Mouse (Mus musculus) liver, embryonic 14.5 days (tissue): ENCODE measurements around the gene Atic. TPM values are rescaled to one million over a fixed set of nuclear protein-coding genes. Genes with fewer than 3 reads are reported as not detected.
A peak's percentile ranks its signal among the peaks of the same experiment; 100 is the strongest.

Experiments used
- ATAC-seq: fragments of 200-750 bp; cut with Nextera tagmentation; 2 replicates; pipeline ENCODE4 v1.8.0; 2017; ENCODE audit warnings: moderate number of reproducible peaks, mild to moderate bottlenecking, moderate library complexity; ENCODE audit not compliant: insufficient read depth
- DNase-seq, 3 experiments: peaks; one replicate each; pipeline ENCODE4 v3.0.0-alpha.2; 2012 to 2013; ENCODE audit warnings: low read depth in 3 of 3, low spot score in 3 of 3
- H3K27ac ChIP-seq: fragments of 300-500 bp; sonication (generic); 2 replicates; pipeline ENCODE4 v1.5.1; 2014; ENCODE audit warnings: moderate library complexity, mild to moderate bottlenecking, control low read depth, inconsistent platforms
- H3K27me3 ChIP-seq: fragments of 300-500 bp; sonication (generic); 2 replicates; pipeline ENCODE4 v1.6.1; 2014; ENCODE audit warnings: mild to moderate bottlenecking, low read length, moderate library complexity; ENCODE audit not compliant: control insufficient read depth, insufficient read depth
- H3K36me3 ChIP-seq: fragments of 300-500 bp; sonication (generic); replicated peaks from 2 replicates; pipeline ENCODE4 v1.6.1; 2014; ENCODE audit warnings: low read depth; ENCODE audit not compliant: control insufficient read depth, insufficient read depth
- H3K4me1 ChIP-seq, 2 experiments: fragments of 200-500 bp in 1 of 2; fragments of 300-500 bp in 1 of 2; sonication (generic) in 1 of 2; replicated peaks; 2 replicates each; pipeline ENCODE4 v1.6.1; 2012 to 2014; ENCODE audit warnings: antibody characterized with exemption in 1 of 2, inconsistent platforms in 1 of 2, low read length in 1 of 2; ENCODE audit not compliant: control insufficient read depth in 2 of 2, insufficient read depth in 2 of 2
- H3K4me2 ChIP-seq: fragments of 300-500 bp; sonication (generic); 2 replicates; pipeline ENCODE4 v1.6.1; 2014; ENCODE audit warnings: low read depth, mild to moderate bottlenecking, control low read depth, moderate library complexity
- H3K4me3 ChIP-seq, 2 experiments: fragments of 200-500 bp in 1 of 2; fragments of 300-500 bp in 1 of 2; sonication (generic) in 1 of 2; 2 replicates each; pipeline ENCODE4 v1.5.1; 2012 to 2014; ENCODE audit warnings: low read depth in 2 of 2, low read length in 2 of 2, mild to moderate bottlenecking in 2 of 2, control low read depth in 1 of 2, inconsistent platforms in 1 of 2, moderate library complexity in 1 of 2; ENCODE audit not compliant: insufficient read depth in 1 of 2
- H3K9ac ChIP-seq: fragments of 300-500 bp; sonication (generic); replicated peaks from 2 replicates; pipeline ENCODE4 v1.6.1; 2014; ENCODE audit warnings: mild to moderate bottlenecking, control low read depth, moderate library complexity
- H3K9me3 ChIP-seq: fragments of 300-500 bp; sonication (generic); 2 replicates; pipeline ENCODE4 v1.6.1; 2016; ENCODE audit warnings: low read length, mixed read lengths; ENCODE audit not compliant: control insufficient read depth
- CTCF ChIP-seq: IDR thresholded peaks from 2 replicates; pipeline ENCODE4 v1.5.1; 2016; ENCODE audit warnings: antibody characterized with exemption, low read depth, control low read depth
- EP300 ChIP-seq: IDR thresholded peaks from 2 replicates; pipeline ENCODE4 v1.6.1; 2016; ENCODE audit warnings: antibody characterized with exemption, low read depth
- WGBS: fragments of 180-500 bp; shearing (Covaris S2); extraction: QIAGEN DNeasy Blood & Tissue Kit; methylation state at CpG from one replicate; pipeline ENCODE4 v1.1.7; 2014; ENCODE audit not compliant: insufficient replicate concordance; 5-methylcytosine and 5-hydroxymethylcytosine counted together
- polyA plus RNA-seq, 2 experiments: library from polyadenylated mRNA; depleted of rRNA in 1 of 2; stranded (reverse) in 1 of 2; unstranded in 1 of 2; fragments of >200 nt; fragmentation: Nextera tagmentation in 1 of 2; extraction: Ambion mirVana in 1 of 2; gene quantifications; 2 replicates each; pipeline versions ENCODE4 v1.2.1 to v1.2.3; 2012 to 2014

Gene Atic
- polyA plus RNA-seq, 2 experiments, result 35.9 to 36.5 TPM

DNA sequence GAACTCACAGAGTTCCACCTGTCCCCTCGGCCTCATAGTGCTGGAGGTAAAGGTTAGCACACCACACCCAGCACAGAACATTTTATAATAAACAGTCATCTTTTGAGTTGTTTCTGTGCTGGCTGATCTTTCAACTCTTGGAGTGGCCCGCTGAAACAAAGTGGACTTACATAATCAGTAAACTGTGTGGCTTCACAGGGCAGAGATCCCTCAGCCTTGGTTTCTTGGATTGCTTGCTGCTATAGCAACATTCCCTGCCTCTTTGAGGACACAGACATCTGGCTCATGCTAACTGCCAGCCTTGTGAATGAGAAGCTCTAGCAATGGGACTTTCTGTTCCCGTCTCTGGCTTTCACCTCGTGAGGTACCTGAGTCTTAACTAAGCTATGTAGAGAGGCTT, 22.6 kb downstream of the Atic start:
- Histone ChIP-seq H3K4me2 (no peak overlapping the region), H3K36me3 (peaks cover 27% of the 10 kb centered on the region), H3K4me1 (no peaks in the 10 kb centered on the region), H3K27me3 (no peaks in the 10 kb centered on the region), H3K9ac (no peak overlapping the region), H3K27ac (no peak overlapping the region), H3K9me3 (no peaks in the 10 kb centered on the region), H3K4me3 (no peak overlapping the region)
- no peak for DNase-seq
- no peak for TF ChIP-seq CTCF
- no peak for TF ChIP-seq EP300
- ATAC-seq, result no peak
- 63% methylated on average over 4 of the region's 4 CpGs for WGBS

DNA sequence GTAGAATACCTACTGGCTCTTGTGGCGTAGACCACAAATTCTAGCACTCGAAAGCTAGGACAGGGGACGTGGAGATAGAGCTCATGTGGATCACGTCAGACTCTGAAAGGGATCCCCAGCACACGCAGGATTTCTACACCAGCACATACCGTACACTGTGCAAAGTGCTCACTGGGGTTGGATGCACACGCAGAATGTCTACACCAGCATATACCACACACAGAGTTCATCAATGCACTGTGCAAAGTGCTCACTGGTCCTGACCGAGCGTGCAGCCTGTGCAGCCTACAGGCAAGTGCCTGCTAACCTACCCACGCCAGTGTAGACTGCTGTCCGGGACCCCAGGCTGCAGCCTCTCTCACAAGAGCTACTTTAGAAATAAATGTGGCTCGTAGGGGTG, 23.5 kb downstream of the Atic start:
- Histone ChIP-seq H3K27ac (no peak overlapping the region), H3K4me2 (no peak overlapping the region), H3K9ac (no peak overlapping the region), H3K27me3 (no peaks in the 10 kb centered on the region), H3K9me3 (no peaks in the 10 kb centered on the region), H3K36me3 (peaks cover 27% of the 10 kb centered on the region), H3K4me1 (no peaks in the 10 kb centered on the region), H3K4me3 (no peak overlapping the region)
- 81% methylated on average over 12 of the region's 12 CpGs for WGBS
- ATAC-seq (no peak), DNase-seq (no peak)
- TF ChIP-seq EP300 (no peak), CTCF (no peak)

DNA sequence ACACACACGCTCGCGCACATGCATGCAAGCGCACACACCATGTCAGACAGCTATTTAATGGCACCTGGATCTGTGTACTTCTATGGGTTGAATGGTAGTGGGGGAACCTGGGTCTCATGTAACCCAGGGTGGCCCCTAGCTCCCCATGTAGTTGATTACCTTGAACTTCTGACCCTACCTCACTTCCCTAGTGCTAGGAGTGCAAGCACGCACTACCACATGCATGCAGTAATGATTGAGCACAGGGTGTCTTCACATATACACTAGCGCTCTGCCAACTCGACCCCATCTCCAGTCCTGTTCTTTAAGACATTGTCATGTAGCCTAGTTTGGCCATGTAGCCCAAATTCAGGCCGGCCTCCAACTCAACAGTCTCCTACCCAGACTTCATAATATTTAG, 26.4 kb downstream of the Atic start:
- no peak overlapping the region for H3K9ac ChIP-seq
- H3K27ac ChIP-seq, result no peak overlapping the region
- no peaks in the 10 kb centered on the region for H3K27me3 ChIP-seq
- ATAC-seq, result 0 out of 2 replicates have a peak, but pooled peaks have one; percentile 15
- H3K9me3 ChIP-seq, result no peaks in the 10 kb centered on the region
- TF ChIP-seq EP300, result no peak
- TF ChIP-seq CTCF, result no peak
- H3K4me2 ChIP-seq, result no peak overlapping the region
- no peak for DNase-seq
- H3K4me1 ChIP-seq, result no peaks in the 10 kb centered on the region
- 82% methylated on average over 8 of the region's 8 CpGs for WGBS
- peaks cover 4% of the 10 kb centered on the region; the same call in 1 of the 2 replicates for H3K36me3 ChIP-seq
- no peak overlapping the region for H3K4me3 ChIP-seq

DNA sequence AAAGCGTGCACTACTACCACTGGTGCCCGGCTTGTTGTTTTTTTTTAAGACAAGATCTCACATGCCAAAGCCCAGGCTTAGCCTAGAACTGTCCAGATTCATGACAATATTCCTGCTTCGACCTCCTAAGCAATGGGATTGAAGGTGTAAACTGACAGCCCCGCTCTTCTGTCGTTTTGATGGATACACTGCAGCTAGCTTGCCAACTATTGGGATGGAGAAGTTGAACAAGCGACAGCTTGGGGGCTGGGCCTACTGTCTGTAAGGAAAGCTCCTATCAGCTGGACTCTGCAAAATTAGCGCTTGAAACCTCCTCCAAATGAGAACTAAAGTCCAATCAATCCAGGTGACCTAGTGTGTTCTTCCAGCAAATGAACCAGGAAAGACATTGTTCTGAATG, 26.9 kb downstream of the Atic start:
- no peaks in the 10 kb centered on the region for H3K9me3 ChIP-seq
- no peak overlapping the region for H3K27ac ChIP-seq
- no peaks in the 10 kb centered on the region for H3K27me3 ChIP-seq
- TF ChIP-seq EP300, result no peak
- no peak for TF ChIP-seq CTCF
- no peak overlapping the region for H3K4me3 ChIP-seq
- no peak for ATAC-seq
- H3K4me1 ChIP-seq, result no peaks in the 10 kb centered on the region
- H3K4me2 ChIP-seq, result no peak overlapping the region
- 69% methylated on average over 7 of the region's 7 CpGs for WGBS
- no peak overlapping the region for H3K9ac ChIP-seq
- H3K36me3 ChIP-seq, result peaks cover 3% of the 10 kb centered on the region; the same call in 1 of the 2 replicates
- DNase-seq, result no peak

DNA sequence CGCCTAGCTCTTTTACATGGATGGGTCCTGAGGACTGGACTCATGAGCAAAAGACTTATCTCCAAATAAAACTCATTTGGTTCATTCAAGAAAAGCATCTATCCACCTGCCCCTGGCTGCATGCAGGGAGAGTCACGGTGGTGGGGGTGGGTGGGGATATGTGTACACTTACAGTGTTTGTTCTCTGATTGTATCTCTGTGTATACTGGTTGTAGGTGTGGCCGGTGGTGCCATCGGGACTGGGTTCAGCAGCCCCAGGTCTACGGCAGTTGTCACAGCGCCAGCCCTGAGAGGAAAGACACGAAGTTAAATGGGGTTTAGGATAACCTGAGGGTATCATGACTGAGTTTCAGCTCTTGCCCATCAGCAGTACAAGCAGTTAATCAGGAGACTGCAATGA, 29.7 kb downstream of the Atic start:
- no peaks in the 10 kb centered on the region for H3K27me3 ChIP-seq
- TF ChIP-seq CTCF (no peak), EP300 (no peak)
- 67% methylated on average over 7 of the region's 7 CpGs for WGBS
- DNase-seq, result no peak
- H3K4me2 ChIP-seq, result no peak overlapping the region
- no peak overlapping the region for H3K27ac ChIP-seq
- H3K9me3 ChIP-seq, result no peaks in the 10 kb centered on the region
- no peaks in the 10 kb centered on the region; the same call in 1 of the 2 replicates for H3K36me3 ChIP-seq
- H3K9ac ChIP-seq, result no peak overlapping the region
- H3K4me3 ChIP-seq, result no peak overlapping the region
- no peak for ATAC-seq
- no peaks in the 10 kb centered on the region for H3K4me1 ChIP-seq
